Mouse (Mus musculus) intestine, embryonic 15.5 days (tissue): ENCODE data around the gene Krt88. TPM values are rescaled to one million over a fixed set of nuclear protein-coding genes. Genes with fewer than 3 reads are reported as not detected.

Experiments used
- ATAC-seq: fragments of 200-750 bp; cut with Nextera tagmentation; 2 replicates; pipeline ENCODE4 v1.8.0; 2017; ENCODE audit warnings: moderate TSS enrichment, moderate library complexity
- H3K27ac ChIP-seq: fragments of 300-500 bp; sonication (generic); 2 replicates; pipeline ENCODE4 v1.5.1; 2015; ENCODE audit warnings: mild to moderate bottlenecking, inconsistent platforms
- H3K27me3 ChIP-seq: fragments of 300-500 bp; sonication (generic); replicated peaks from 2 replicates; pipeline ENCODE4 v1.6.1; 2015; ENCODE audit warnings: inconsistent platforms
- H3K36me3 ChIP-seq: fragments of 300-500 bp; sonication (generic); 2 replicates; pipeline ENCODE4 v1.6.1; 2015; ENCODE audit warnings: inconsistent platforms
- H3K4me1 ChIP-seq: fragments of 300-500 bp; sonication (generic); replicated peaks from 2 replicates; pipeline ENCODE4 v1.6.1; 2015; ENCODE audit warnings: inconsistent platforms
- H3K4me2 ChIP-seq: fragments of 300-500 bp; sonication (generic); replicated peaks from 2 replicates; pipeline ENCODE4 v1.6.1; 2015; ENCODE audit warnings: mild to moderate bottlenecking, inconsistent platforms
- H3K4me3 ChIP-seq: fragments of 300-500 bp; sonication (generic); replicated peaks from 2 replicates; pipeline ENCODE4 v1.5.1; 2015; ENCODE audit warnings: inconsistent platforms
- H3K9ac ChIP-seq: fragments of 300-500 bp; sonication (generic); 2 replicates; pipeline ENCODE4 v1.6.1; 2015; ENCODE audit warnings: inconsistent platforms
- H3K9me3 ChIP-seq: fragments of 300-500 bp; sonication (generic); 2 replicates; pipeline ENCODE4 v1.6.1; 2016; ENCODE audit warnings: inconsistent platforms
- WGBS: fragments of 180-500 bp; shearing (Covaris S2); methylation state at CpG from one replicate; pipeline ENCODE4 v1.1.7; 2015; 5-methylcytosine and 5-hydroxymethylcytosine counted together
- polyA plus RNA-seq: library from polyadenylated mRNA; unstranded; fragments of >200 nt; fragmentation: Nextera tagmentation; extraction: Ambion mirVana; gene quantifications from 2 replicates; pipeline ENCODE4 v1.2.1, GENCODE M21; 2015

Gene Krt88
- polyA plus RNA-seq, 1 experiment from 2014 or later, result not detected

DNA sequence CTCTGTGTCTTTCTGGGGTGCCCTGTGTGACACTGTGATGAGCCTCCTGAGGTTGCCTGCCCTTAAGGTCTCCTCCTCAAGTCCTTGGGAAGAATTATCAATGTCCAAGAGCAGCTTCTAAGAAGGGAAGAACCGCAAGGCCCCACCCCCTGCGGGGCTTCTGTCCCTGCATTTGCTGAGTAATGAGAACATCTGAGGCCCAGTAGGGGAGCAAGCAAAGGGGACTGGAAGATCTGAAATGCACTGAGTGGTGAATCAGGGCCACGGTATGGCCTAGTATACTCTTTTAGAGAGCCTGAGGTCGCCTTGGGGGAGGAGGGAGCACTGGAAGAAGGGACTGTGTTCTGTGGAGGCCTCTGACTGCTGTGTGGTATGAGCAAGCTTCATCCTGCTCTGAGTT lies 34.5 kb downstream of the Krt88 start:
- Histone ChIP-seq H3K9me3 (no peaks in the 10 kb centered on the region), H3K4me1 (peaks cover 5% of the 10 kb centered on the region; the same call in 1 of the 2 replicates), H3K4me2 (no peak overlapping the region), H3K27me3 (peaks cover 6% of the 10 kb centered on the region), H3K4me3 (no peak overlapping the region), H3K27ac (no peak overlapping the region), H3K9ac (no peak overlapping the region), H3K36me3 (no peaks in the 10 kb centered on the region)
- 43% methylated on average over 4 of the region's 4 CpGs for WGBS
- no peak for ATAC-seq

DNA sequence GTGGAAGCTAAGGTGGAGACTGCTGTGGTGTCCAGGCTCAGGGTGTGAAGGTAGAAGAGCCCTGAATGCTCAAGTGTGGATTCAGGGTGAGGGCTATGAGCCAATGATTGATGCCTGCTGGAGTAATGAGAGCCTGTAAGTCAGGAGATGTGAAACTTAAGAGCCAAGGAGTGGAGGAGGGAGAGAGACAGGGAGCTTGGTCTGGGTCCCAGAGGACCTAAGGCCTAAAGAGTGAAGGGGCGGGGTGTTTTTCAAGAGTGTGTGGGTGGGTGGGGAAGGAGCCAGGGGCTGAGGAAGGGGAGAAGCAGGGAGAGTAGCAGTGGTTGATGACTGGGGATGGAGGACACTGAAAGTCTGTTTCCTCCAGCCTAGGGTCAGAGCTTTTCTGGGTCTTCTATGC lies 36.1 kb downstream of the Krt88 start:
- Histone ChIP-seq H3K27ac (no peak overlapping the region), H3K36me3 (no peaks in the 10 kb centered on the region), H3K9ac (no peak overlapping the region), H3K9me3 (no peaks in the 10 kb centered on the region), H3K4me2 (no peak overlapping the region), H3K4me3 (no peak overlapping the region), H3K4me1 (peaks cover 5% of the 10 kb centered on the region; the same call in 1 of the 2 replicates), H3K27me3 (peaks cover 6% of the 10 kb centered on the region)
- no peak for ATAC-seq
- 63% methylated on average over 1 of the region's 1 CpGs for WGBS

DNA sequence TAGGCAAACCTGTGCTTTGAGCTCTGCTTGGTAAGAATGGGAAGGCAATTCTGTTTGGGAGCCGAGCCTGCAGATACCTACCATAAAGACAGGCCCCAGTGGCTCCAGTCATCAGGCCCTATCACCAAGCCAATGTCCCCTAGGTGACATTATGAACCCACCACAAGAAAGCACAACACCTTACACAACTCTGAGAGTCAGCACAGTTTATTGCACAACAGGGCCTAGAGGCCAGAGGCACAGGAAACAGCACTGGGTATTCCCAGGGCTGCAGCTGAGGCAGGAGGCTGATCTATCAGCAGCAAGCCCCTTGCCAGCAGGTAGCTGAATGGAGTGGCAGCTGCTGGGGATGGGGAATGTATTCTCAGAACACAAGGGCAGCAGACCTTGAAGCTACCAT lies 37.4 kb downstream of the Krt88 start:
- Histone ChIP-seq H3K4me1 (no peaks in the 10 kb centered on the region), H3K36me3 (no peaks in the 10 kb centered on the region), H3K4me2 (no peak overlapping the region), H3K27me3 (no peaks in the 10 kb centered on the region), H3K27ac (no peak overlapping the region), H3K9ac (no peak overlapping the region), H3K9me3 (no peaks in the 10 kb centered on the region), H3K4me3 (no peak overlapping the region)
- no peak for ATAC-seq
- WGBS, result 45% methylated on average over 1 of the region's 1 CpGs

DNA sequence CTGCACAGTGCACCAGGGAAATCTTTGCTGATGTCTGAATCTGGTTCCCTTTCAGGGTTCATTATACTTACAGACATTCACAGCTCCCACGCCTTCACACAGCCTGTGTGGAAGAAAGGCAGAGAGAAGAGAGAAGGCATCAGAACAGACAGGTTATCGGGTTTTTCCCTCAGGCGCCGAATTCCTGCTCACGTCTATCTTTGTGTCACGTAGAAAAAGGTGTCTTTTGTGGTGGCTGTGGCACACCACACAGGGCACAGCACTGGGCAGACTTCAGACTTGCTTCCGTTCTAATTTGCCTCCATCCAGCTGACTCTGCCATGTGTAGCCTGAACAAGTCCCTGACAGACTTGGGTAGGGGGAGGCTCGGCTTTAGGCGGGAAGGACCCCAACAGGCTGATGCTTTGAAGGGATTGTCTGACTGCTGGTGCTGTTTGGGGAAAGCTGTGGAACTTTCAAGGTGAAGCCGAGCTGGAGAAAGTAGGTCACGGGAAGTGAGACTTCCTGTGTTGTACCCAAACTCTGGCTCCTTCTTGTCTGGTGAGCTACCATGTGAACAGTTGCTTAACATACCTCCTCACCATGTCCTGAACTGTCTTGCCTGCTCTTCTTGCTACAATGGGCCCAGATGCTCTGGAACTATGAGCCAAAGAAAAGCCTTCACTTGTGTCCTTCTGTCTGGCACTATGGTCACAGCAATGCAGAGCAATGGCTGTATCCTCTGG lies 38.5 kb downstream of the Krt88 start:
- Histone ChIP-seq H3K4me3 (no peak overlapping the region), H3K36me3 (no peaks in the 10 kb centered on the region), H3K4me1 (no peaks in the 10 kb centered on the region), H3K27me3 (no peaks in the 10 kb centered on the region), H3K9me3 (no peaks in the 10 kb centered on the region), H3K9ac (no peak overlapping the region), H3K27ac (no peak overlapping the region), H3K4me2 (no peak overlapping the region)
- ATAC-seq, result no peak
- 86% methylated on average over 11 of the region's 11 CpGs for WGBS

DNA sequence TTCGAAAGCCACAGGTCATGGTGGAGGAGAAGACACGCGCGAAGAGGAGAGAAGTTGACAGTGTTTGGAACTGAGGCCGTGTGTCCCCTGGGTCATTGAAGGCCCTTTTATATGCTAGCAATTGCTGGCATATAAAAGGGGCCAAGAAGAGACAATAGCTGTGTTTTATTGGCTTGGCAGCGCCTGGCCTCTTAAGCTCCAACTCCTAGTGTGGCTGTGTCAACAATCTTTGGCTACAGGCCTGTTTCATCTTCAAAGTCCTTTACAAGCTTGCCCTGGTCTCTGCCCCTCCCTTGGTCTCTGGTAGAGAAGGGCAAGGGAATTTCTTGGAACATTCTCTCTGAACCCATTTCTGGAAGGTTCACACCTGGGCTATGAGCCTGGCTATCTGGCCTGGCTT lies 43.9 kb downstream of the Krt88 start, which contains the start of gene Krt83:
Krt83 (minus strand) TSS at position 82 of the 400 bp plus-strand sequence.
- no peak within 1 kb of the TSS for H3K27ac ChIP-seq
- no peak within 1 kb of the TSS for H3K9ac ChIP-seq
- no peak for ATAC-seq
- no peaks in the 10 kb centered on the region for H3K27me3 ChIP-seq
- WGBS, result 68% methylated on average over 6 of the region's 6 CpGs
- H3K4me2 ChIP-seq, result no peak within 1 kb of the TSS
- H3K36me3 ChIP-seq, result no peaks in the 10 kb centered on the region
- H3K4me3 ChIP-seq, result no peak within 1 kb of the TSS
- H3K4me1 ChIP-seq, result peaks cover 3% of the 10 kb centered on the region; the same call in 1 of the 2 replicates
- no peaks in the 10 kb centered on the region for H3K9me3 ChIP-seq

DNA sequence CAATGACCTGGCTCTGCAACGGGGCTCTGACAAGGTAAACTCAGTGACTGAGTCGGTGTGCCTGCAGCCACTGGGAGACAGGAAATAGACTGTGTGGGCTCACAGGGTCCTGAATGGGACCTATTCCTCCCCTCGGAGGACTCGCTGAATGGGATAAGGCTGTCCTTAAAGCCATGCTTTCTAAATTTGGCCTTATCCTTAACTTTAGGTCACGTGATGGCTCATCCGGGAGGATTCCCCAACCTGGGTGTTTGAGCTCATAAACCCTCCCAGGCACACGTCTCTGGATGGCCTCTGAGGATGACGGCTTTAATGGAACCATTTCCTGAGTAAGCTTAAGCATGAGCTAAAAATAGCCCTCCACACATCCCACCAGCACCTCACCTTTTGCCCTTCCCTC lies 45.2 kb downstream of the Krt88 start:
- no peak overlapping the region for H3K4me2 ChIP-seq
- H3K4me3 ChIP-seq, result no peak overlapping the region
- no peaks in the 10 kb centered on the region for H3K9me3 ChIP-seq
- H3K36me3 ChIP-seq, result no peaks in the 10 kb centered on the region
- ATAC-seq, result no peak; the same call in 1 of the 2 replicates
- H3K4me1 ChIP-seq, result peaks cover 3% of the 10 kb centered on the region; the same call in 1 of the 2 replicates
- H3K9ac ChIP-seq, result no peak overlapping the region
- 29% methylated on average over 8 of the region's 8 CpGs for WGBS
- H3K27me3 ChIP-seq, result no peaks in the 10 kb centered on the region
- no peak overlapping the region for H3K27ac ChIP-seq

DNA sequence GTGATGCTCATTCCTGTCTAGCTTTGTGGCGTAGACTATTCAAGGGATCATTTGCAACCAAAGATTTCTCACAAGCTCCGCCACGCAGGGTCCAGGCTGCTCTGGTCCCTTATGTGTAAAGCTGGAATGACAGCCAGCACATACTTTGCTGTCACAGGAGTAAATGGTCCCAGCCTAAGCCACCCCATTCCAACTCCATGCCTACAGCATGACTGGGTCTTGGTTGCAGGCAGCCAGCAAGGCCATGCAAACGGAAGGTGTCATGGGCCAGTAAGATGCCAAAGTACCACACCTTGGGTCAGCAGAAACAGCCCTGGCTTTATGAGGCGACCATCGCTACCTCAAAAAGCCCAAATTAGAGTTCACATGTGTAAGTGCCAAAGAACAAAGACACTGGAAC lies 46.2 kb downstream of the Krt88 start:
- Histone ChIP-seq H3K27me3 (no peaks in the 10 kb centered on the region), H3K4me3 (no peak overlapping the region), H3K4me1 (peaks cover 3% of the 10 kb centered on the region; the same call in 1 of the 2 replicates), H3K36me3 (no peaks in the 10 kb centered on the region), H3K27ac (no peak overlapping the region), H3K9me3 (no peaks in the 10 kb centered on the region), H3K9ac (no peak overlapping the region), H3K4me2 (no peak overlapping the region)
- WGBS, result 93% methylated on average over 6 of the region's 6 CpGs
- no peak for ATAC-seq

DNA sequence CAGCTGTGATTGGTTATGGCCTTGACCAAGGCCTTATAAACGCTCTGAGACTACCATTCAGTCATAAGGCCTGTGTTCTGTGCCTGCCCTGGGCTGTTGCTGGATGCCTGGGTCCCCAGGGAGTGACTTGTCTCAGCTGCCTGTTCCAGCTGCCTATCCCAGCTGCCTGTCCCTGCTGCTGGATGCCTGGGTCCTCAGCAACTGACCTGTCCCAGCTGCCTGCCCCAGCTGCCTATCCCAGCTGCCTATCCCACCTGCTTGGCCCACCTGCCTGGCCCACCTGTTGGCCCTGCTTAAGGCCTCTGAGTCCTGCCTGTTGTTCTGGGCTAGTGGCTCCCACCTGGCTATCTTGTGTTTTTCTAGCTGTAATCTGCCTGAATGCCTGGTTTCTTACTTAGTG lies 46.7 kb downstream of the Krt88 start:
- Histone ChIP-seq H3K4me3 (no peak overlapping the region), H3K27me3 (no peaks in the 10 kb centered on the region), H3K36me3 (no peaks in the 10 kb centered on the region), H3K9me3 (no peaks in the 10 kb centered on the region), H3K27ac (no peak overlapping the region), H3K9ac (no peak overlapping the region), H3K4me2 (no peak overlapping the region), H3K4me1 (peaks cover 3% of the 10 kb centered on the region; the same call in 1 of the 2 replicates)
- 48% methylated on average over 1 of the region's 1 CpGs for WGBS
- ATAC-seq, result no peak

DNA sequence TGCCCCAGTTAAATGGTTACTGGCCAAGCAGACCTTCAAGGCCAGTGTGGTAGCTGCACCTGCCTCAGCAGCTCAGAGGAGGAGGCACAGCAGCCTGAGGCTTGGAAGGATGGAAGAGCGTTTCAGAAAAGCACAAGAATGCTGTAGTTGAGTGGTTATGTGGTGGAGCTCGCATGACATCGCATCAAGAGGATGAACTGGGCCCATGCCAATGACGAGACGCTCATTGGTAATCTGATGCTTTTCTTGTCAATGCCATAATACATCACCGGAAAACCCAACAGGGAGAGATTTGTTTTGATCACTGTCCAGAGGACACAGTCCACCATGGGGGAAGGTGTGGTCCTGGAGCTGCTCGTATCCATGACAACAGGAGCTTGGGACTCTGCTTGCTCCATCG lies 47.7 kb downstream of the Krt88 start:
- Histone ChIP-seq H3K4me3 (no peak overlapping the region), H3K4me2 (no peak overlapping the region), H3K27me3 (no peaks in the 10 kb centered on the region), H3K9ac (no peak overlapping the region), H3K4me1 (peaks cover 3% of the 10 kb centered on the region; the same call in 1 of the 2 replicates), H3K27ac (no peak overlapping the region), H3K36me3 (no peaks in the 10 kb centered on the region), H3K9me3 (no peaks in the 10 kb centered on the region)
- ATAC-seq, result no peak
- WGBS, result 81% methylated on average over 8 of the region's 8 CpGs

DNA sequence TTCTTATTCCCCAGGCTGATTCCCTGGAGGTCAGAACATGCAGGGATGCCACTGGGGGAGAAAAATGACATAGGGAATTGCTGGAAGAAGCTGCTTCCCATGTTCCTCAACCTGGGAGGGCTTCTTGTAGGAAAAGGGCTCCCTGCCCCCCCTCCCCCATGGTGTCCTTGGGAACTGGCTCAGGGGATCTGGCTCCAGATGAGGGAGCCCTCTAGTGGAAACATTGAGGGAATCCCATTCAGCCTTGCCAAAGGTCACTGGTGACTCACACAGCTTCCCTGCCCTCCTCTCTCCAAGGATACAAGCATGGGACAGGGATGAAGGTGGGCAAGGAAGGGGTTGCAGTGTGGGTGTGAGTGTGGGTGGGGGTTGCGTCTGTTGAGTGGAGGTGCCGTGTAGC lies 49.6 kb downstream of the Krt88 start:
- no peak overlapping the region for H3K27ac ChIP-seq
- H3K36me3 ChIP-seq, result no peaks in the 10 kb centered on the region
- WGBS, result 72% methylated on average over 2 of the region's 2 CpGs
- no peak overlapping the region for H3K9ac ChIP-seq
- H3K9me3 ChIP-seq, result no peaks in the 10 kb centered on the region
- peak; percentile 45 for ATAC-seq
- H3K27me3 ChIP-seq, result no peaks in the 10 kb centered on the region; the same call in 1 of the 2 replicates
- H3K4me3 ChIP-seq, result no peak overlapping the region
- H3K4me1 ChIP-seq, result peaks cover 3% of the 10 kb centered on the region; the same call in 1 of the 2 replicates
- no peak overlapping the region for H3K4me2 ChIP-seq

Other genes starting within 250 kb of the Krt88 start
- gene Grasp, start 223.6 kb upstream of the Krt88 start, polyA plus RNA-seq, result 3.9 and 4.8 TPM in 2 replicates
- 7.9 and 8.9 TPM in 2 replicates for gene Nr4a1, start 193.5 kb upstream of the Krt88 start, polyA plus RNA-seq
- 61.1 and 62.0 TPM in 2 replicates for gene Atg101, start 163.5 kb upstream of the Krt88 start, polyA plus RNA-seq
- gene 6030408B16Rik, start 154.5 kb upstream of the Krt88 start, polyA plus RNA-seq, result 4.1 TPM in 2 replicates
- gene Krt80, start 77.6 kb upstream of the Krt88 start, polyA plus RNA-seq, result 1.2 TPM in 2 replicates
- gene Krt7, start 36.7 kb upstream of the Krt88 start, polyA plus RNA-seq, result 134 and 137 TPM in 2 replicates
- gene Krt87, start 8.9 kb upstream of the Krt88 start, polyA plus RNA-seq, result 0.20 and 0.21 TPM in 2 replicates
- not detected in 2 replicates for gene Krt81, start 16.0 kb downstream of the Krt88 start, polyA plus RNA-seq
- 0.14 TPM in 1 of 2 replicates, not detected in the other for gene Krt86, start 25.7 kb downstream of the Krt88 start, polyA plus RNA-seq
- 0.19 TPM in 1 of 2 replicates, not detected in the other for gene Krt83, start 43.8 kb downstream of the Krt88 start, polyA plus RNA-seq
- not detected in 2 replicates for gene Gm49425, start 69.5 kb downstream of the Krt88 start, polyA plus RNA-seq
- gene Krt84, start 85.1 kb downstream of the Krt88 start, polyA plus RNA-seq, result 0.13 and 0.29 TPM in 2 replicates
- not detected in 2 replicates for gene Krt82, start 102.9 kb downstream of the Krt88 start, polyA plus RNA-seq
- gene Krt90, start 115.2 kb downstream of the Krt88 start, polyA plus RNA-seq, result 0.09 and 0.16 TPM in 2 replicates
- gene Krt75, start 126.2 kb downstream of the Krt88 start, polyA plus RNA-seq, result not detected in 2 replicates
- gene Gm5414, start 180.4 kb downstream of the Krt88 start, polyA plus RNA-seq, result not detected in 2 replicates
- gene Gm5478, start 199.6 kb downstream of the Krt88 start, polyA plus RNA-seq, result not detected in 2 replicates
- not detected in 2 replicates for gene Krt6b, start 232.5 kb downstream of the Krt88 start, polyA plus RNA-seq
- gene Krt6a, start 246.6 kb downstream of the Krt88 start, polyA plus RNA-seq, result 0.32 and 0.64 TPM in 2 replicates